Comparison of ENCODE assay signal across 8 mouse cellular contexts in the genomic region with DNA sequence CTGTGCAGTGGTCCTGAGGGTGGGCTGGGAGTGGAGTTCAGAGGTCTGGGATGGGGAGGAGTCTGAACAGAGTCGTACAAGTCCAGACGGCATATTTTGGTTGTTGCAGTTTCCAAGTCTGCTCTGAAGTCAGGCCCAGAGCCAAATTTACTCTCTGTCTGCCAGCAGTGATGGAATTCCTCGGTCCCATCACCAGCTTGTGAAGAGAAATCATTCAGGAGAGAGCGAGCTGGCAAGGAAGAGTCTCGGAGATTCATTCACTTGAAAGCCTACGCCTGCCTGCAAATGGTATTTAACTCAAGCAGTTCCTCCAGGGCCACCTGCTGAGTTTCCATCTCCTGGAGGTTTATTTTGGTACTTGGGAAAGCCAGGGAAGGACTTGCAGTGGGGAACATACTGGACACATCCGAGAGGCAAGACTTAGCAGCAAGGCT. TPM values are rescaled to one million over a fixed set of nuclear protein-coding genes. Genes with fewer than 3 reads are reported as not detected.
DNase-seq lines count a peak whose midpoint lies in the region; ATAC-seq lines count a peak whose summit lies in the region.

No protein-coding gene starts in this region.

- 0 out of 2 replicates have a peak overlapping the region, but pooled peaks have one; percentile 5 for H3K9ac ChIP-seq in heart, embryonic 14.5 days (ENCODE audit: low read length)
- H3K9ac ChIP-seq in limb, embryonic 15.5 days: no peak overlapping the region

- ATAC-seq in heart, embryonic 14.5 days (ENCODE audit: insufficient number of reproducible peaks, insufficient read depth, low FRiP score, low read depth): 0 out of 2 replicates have a peak, but pooled peaks have one; percentile 47
- ATAC-seq in limb, embryonic 15.5 days (ENCODE audit: insufficient number of reproducible peaks, low FRiP score, low TSS enrichment, low read depth): 0 out of 2 replicates have a peak, but pooled peaks have one; percentile 61

- H3K36me3 ChIP-seq in heart, embryonic 14.5 days (ENCODE audit: control insufficient read depth, insufficient read depth, low read length): no peaks in the 10 kb centered on the region
- peaks cover 5% of the 10 kb centered on the region; the same call in 1 of the 2 replicates for H3K36me3 ChIP-seq in limb, embryonic 15.5 days

- peaks cover 13 to 33% of the 10 kb centered on the region in 2 experiments for H3K4me1 ChIP-seq in heart, embryonic 14.5 days (ENCODE audit: control insufficient read depth in 2 of 2, insufficient read depth in 2 of 2, low read length in 2 of 2)
- H3K4me1 ChIP-seq in limb, embryonic 15.5 days: peaks cover 23% of the 10 kb centered on the region

- H3K27ac ChIP-seq in heart, embryonic 14.5 days (replicated peaks in 1 of 2; ENCODE audit: control insufficient read depth in 1 of 2, insufficient read depth in 1 of 2, low read depth in 2 of 2, low read length in 2 of 2): peak overlapping the region; percentile 68 to 83
- peak overlapping the region; percentile 57; the same call in 1 of the 2 replicates for H3K27ac ChIP-seq in limb, embryonic 15.5 days

- 0 out of 2 replicates have a peak, but pooled peaks cover 3% of the 10 kb centered on the region for H3K9me3 ChIP-seq in heart, embryonic 14.5 days (ENCODE audit: control insufficient read depth, low read length)
- no peaks in the 10 kb centered on the region for H3K9me3 ChIP-seq in limb, embryonic 15.5 days

- peak overlapping the region; percentile 47 for H3K4me2 ChIP-seq in heart, embryonic 14.5 days (ENCODE audit: low read length)
- peak overlapping the region; percentile 7 for H3K4me2 ChIP-seq in limb, embryonic 15.5 days

- 23% methylated on average over 7 of the region's 7 CpGs for WGBS in heart, embryonic 14.5 days
- 14% methylated on average over 7 of the region's 7 CpGs for WGBS in limb, embryonic 15.5 days

- peak; percentile 16 for DNase-seq in adrenal gland, adult 2 months
- DNase-seq in adrenal gland, adult 18-20 months (ENCODE audit: low spot score in 2 of 2): no peak
- DNase-seq in lung, postnatal 36 days: peak; percentile 32
- DNase-seq in lung, adult 18-20 months: no peak
- DNase-seq in spleen, postnatal 10 days (ENCODE audit: low spot score in 2 of 2): no peak
- DNase-seq in T-cell, adult 2 months (ENCODE audit: low spot score): no peak

- no peaks in the 10 kb centered on the region for H3K27me3 ChIP-seq in heart, embryonic 14.5 days (ENCODE audit: control insufficient read depth, insufficient read depth, low read length)
- H3K27me3 ChIP-seq in limb, embryonic 15.5 days: no peaks in the 10 kb centered on the region

- no peak overlapping the region for H3K4me3 ChIP-seq in heart, embryonic 14.5 days (ENCODE audit: control insufficient read depth in 1 of 2, insufficient read depth in 1 of 2, low read depth in 1 of 2, low read length in 2 of 2)
- H3K4me3 ChIP-seq in limb, embryonic 15.5 days: no peak overlapping the region

RNA-seq across cellular contexts. Expression of gene Sema5a, which starts 13.3 kb away (rescaled TPM):
- 10 to 100 TPM; 12.5 to 14.4 TPM for total RNA-seq in adrenal gland, adult 2 months (2021)
- polyA plus RNA-seq in adrenal gland, adult 2 months (2012; rRNA removed): 9.5 and 11.6 TPM in 2 replicates
- total RNA-seq in adrenal gland, adult 18-20 months (2021): 10 to 100 TPM; 13.3 to 13.6 TPM
- 8.4 and 10.0 TPM in 2 replicates for polyA plus RNA-seq in heart, embryonic 14.5 days (2014; fragmentation: Nextera tagmentation; extraction: Ambion mirVana)
- polyA plus RNA-seq in limb, embryonic 15.5 days (2015; fragmentation: Nextera tagmentation; extraction: Ambion mirVana): 26.3 and 26.8 TPM in 2 replicates

Comparison
In these comparisons a context has a peak if more than half of its experiments do, and no peak if none do; other contexts are left out.
1. DNase-seq: peak in adrenal gland, adult 2 months (single experiment) and lung, postnatal 36 days (single experiment); none in adrenal gland, adult 18-20 months (0 of 2), lung, adult 18-20 months (0 of 2), spleen, postnatal 10 days (0 of 2) and T-cell, adult 2 months (single experiment).